Mouse (Mus musculus) CH12.LX (cell line): ENCODE measurements around the gene Tctn1. TPM values are rescaled to one million over a fixed set of nuclear protein-coding genes. Genes with fewer than 3 reads are reported as not detected.

ENCODE experiments used
- DNase-seq: peaks from one replicate; pipeline ENCODE4 v3.0.0-alpha.2; 2013; ENCODE audit errors: extremely low read depth
- H3K27ac ChIP-seq: 2 replicates; pipeline ENCODE4 v1.5.1; 2012; ENCODE audit warnings: low read depth, mild to moderate bottlenecking, control low read depth, moderate library complexity; ENCODE audit not compliant: insufficient read depth
- H3K27me3 ChIP-seq: replicated peaks from 2 replicates; pipeline ENCODE3; 2012; ENCODE audit warnings: inconsistent platforms
- H3K36me3 ChIP-seq, 2 experiments: replicated peaks in 1 of 2; 2 replicates each; pipeline versions ENCODE3 to v1.6.1; 2012; ENCODE audit warnings: inconsistent platforms in 1 of 2, low read length in 1 of 2, mild to moderate bottlenecking in 1 of 2, mixed read lengths in 1 of 2, moderate library complexity in 1 of 2; ENCODE audit not compliant: control insufficient read depth in 1 of 2, insufficient read depth in 1 of 2
- H3K4me1 ChIP-seq, 2 experiments: 2 replicates each; pipeline ENCODE4 v1.6.1; 2012; ENCODE audit warnings: inconsistent platforms in 1 of 2, moderate library complexity in 1 of 2; ENCODE audit not compliant: insufficient read depth in 2 of 2, control insufficient read depth in 1 of 2
- H3K4me2 ChIP-seq: 2 replicates; pipeline ENCODE4 v1.6.1; 2012; ENCODE audit warnings: low read depth, mild to moderate bottlenecking, control low read depth; ENCODE audit not compliant: poor library complexity, insufficient read depth, severe bottlenecking
- H3K4me3 ChIP-seq, 3 experiments: fragments of 150-350 bp in 1 of 3; sonication (generic) in 1 of 3; replicated peaks in 1 of 3; 2 replicates each; pipeline versions ENCODE3 to v1.5.1; 2011 to 2012; ENCODE audit warnings: low read depth in 2 of 3, low read length in 2 of 3, mild to moderate bottlenecking in 2 of 3, moderate library complexity in 2 of 3, control low read depth in 1 of 3, improper control_type of control experiment in 1 of 3, inconsistent platforms in 1 of 3, mixed read lengths in 1 of 3; ENCODE audit not compliant: poor library complexity in 1 of 3
- H3K79me2 ChIP-seq: replicated peaks from 2 replicates; pipeline ENCODE4 v1.6.1; 2012; ENCODE audit warnings: mild to moderate bottlenecking, moderate library complexity; ENCODE audit not compliant: control insufficient read depth, poor library complexity, insufficient read depth, severe bottlenecking; ENCODE audit errors: extremely low read depth
- H3K9ac ChIP-seq: 2 replicates; pipeline ENCODE4 v1.6.1; 2012; ENCODE audit warnings: low read depth, mild to moderate bottlenecking, control low read depth, moderate library complexity; ENCODE audit not compliant: insufficient read depth
- H3K9me3 ChIP-seq: replicated peaks from 2 replicates; pipeline ENCODE3; 2012; ENCODE audit warnings: low read length, inconsistent platforms, mixed read lengths
- BHLHE40 ChIP-seq: IDR thresholded peaks from 2 replicates; pipeline ENCODE4 v1.6.1; 2011; ENCODE audit warnings: mild to moderate bottlenecking, low read depth, low read length, improper control_type of control experiment
- CHD1 ChIP-seq: IDR thresholded peaks from 2 replicates; pipeline ENCODE4 v1.6.1; 2012; ENCODE audit warnings: low read depth, low read length, improper control_type of control experiment, inconsistent platforms
- CHD2 ChIP-seq: IDR thresholded peaks from 2 replicates; pipeline ENCODE4 v1.6.1; 2011; ENCODE audit warnings: low read length, improper control_type of control experiment
- CTCF ChIP-seq, 2 experiments: IDR thresholded peaks in 1 of 2; conservative IDR thresholded peaks in 1 of 2; 2 replicates each; pipeline ENCODE4 v1.5.1; 2011 to 2012; ENCODE audit warnings: low read depth in 2 of 2, low read length in 2 of 2, improper control_type of control experiment in 1 of 2, inconsistent platforms in 1 of 2, mild to moderate bottlenecking in 1 of 2, moderate library complexity in 1 of 2
- E2F4 ChIP-seq: IDR thresholded peaks from 2 replicates; pipeline ENCODE4 v1.6.1; 2011; ENCODE audit warnings: low read depth, low read length, improper control_type of control experiment; ENCODE audit not compliant: insufficient replicate concordance
- GABPA ChIP-seq: IDR thresholded peaks from 2 replicates; pipeline ENCODE4 v1.6.1; 2012; ENCODE audit warnings: low read depth, low read length, improper control_type of control experiment, inconsistent platforms; ENCODE audit not compliant: insufficient replicate concordance
- IRF4 ChIP-seq: IDR thresholded peaks from 2 replicates; pipeline ENCODE4 v1.6.1; 2014; ENCODE audit warnings: low read depth, mild to moderate bottlenecking, inconsistent platforms, low read length, improper control_type of control experiment
- JUND ChIP-seq: conservative IDR thresholded peaks from 2 replicates; pipeline ENCODE4 v1.6.1; 2011; ENCODE audit warnings: low read depth, low read length, improper control_type of control experiment
- MAX ChIP-seq: IDR thresholded peaks from 2 replicates; pipeline ENCODE4 v1.6.1; 2011; ENCODE audit warnings: low read length, improper control_type of control experiment
- MAZ ChIP-seq: IDR thresholded peaks from 2 replicates; pipeline ENCODE4 v1.6.1; 2012; ENCODE audit warnings: low read depth, mild to moderate bottlenecking, inconsistent platforms, low read length, improper control_type of control experiment, moderate library complexity
- RAD21 ChIP-seq: IDR thresholded peaks from 2 replicates; pipeline ENCODE4 v1.6.1; 2011; ENCODE audit warnings: low read depth, mild to moderate bottlenecking, low read length, improper control_type of control experiment, moderate library complexity
- RCOR1 ChIP-seq: conservative IDR thresholded peaks from 2 replicates; pipeline ENCODE4 v1.6.1; 2012; ENCODE audit warnings: low read depth, mild to moderate bottlenecking, inconsistent platforms, low read length, improper control_type of control experiment
- SIN3A ChIP-seq: IDR thresholded peaks from 2 replicates; pipeline ENCODE4 v1.6.1; 2012; ENCODE audit warnings: low read length, improper control_type of control experiment, inconsistent platforms
- SMC3 ChIP-seq: IDR thresholded peaks from 2 replicates; pipeline ENCODE4 v1.6.1; 2011; ENCODE audit warnings: low read depth, low read length, improper control_type of control experiment
- TCF12 ChIP-seq: IDR thresholded peaks from 2 replicates; pipeline ENCODE4 v1.6.1; 2014; ENCODE audit warnings: low read depth, mild to moderate bottlenecking, inconsistent platforms, low read length, improper control_type of control experiment
- UBTF ChIP-seq: IDR thresholded peaks from 2 replicates; pipeline ENCODE4 v1.6.1; 2012; ENCODE audit warnings: low read depth, mild to moderate bottlenecking, inconsistent platforms, low read length, improper control_type of control experiment, moderate library complexity
- USF2 ChIP-seq: conservative IDR thresholded peaks from 2 replicates; pipeline ENCODE4 v1.6.1; 2011; ENCODE audit warnings: low read depth, low read length, improper control_type of control experiment
- dilution Hi-C: fragments of 300-500 bp; cut with MboI; formaldehyde crosslinking; loops from 2 replicates; pipeline ENCODE4 v1.14.3; 2020; ENCODE audit warnings: low sequenced_read_pairs; ENCODE audit not compliant: extremely low pct_unique_long_range_greater_than_20kb, extremely low pct_ligation_motif_present
- in situ Hi-C: fragments of 300-500 bp; cut with MboI; formaldehyde crosslinking; loops from 3 replicates; pipeline ENCODE4 v1.14.3; 2019; ENCODE audit warnings: low sequenced_read_pairs, low pct_ligation_motif_present, low pct_unique_long_range_greater_than_20kb, mixed read lengths
- polyA plus RNA-seq: library from polyadenylated mRNA; unstranded; fragments of >175 nt; gene quantifications from 2 replicates; pipeline ENCODE4 v1.2.1, GENCODE M21; 2012; ENCODE audit warnings: low read depth; ENCODE audit not compliant: insufficient read length
- total RNA-seq, 2 experiments: library from RNA; depleted of rRNA; stranded (reverse); fragments of 300-350 nt in 1 of 2; fragments of >200 nt in 1 of 2; gene quantifications; 2 replicates each; pipeline ENCODE4 v1.2.3; 2012 to 2014

The Tctn1 gene
- total and polyA plus RNA-seq, 3 experiments, result 2.9 to 8.8 (median 3.7) TPM

- Histone ChIP-seq H3K4me3 (peak overlapping the region; percentile 87 to 96 (median 95)), H3K9ac (peak overlapping the region; percentile 80), H3K9me3 (no peaks in the 10 kb centered on the region), H3K4me1 (peaks cover 17 to 40% of the 10 kb centered on the region in 2 experiments), H3K36me3 (peaks cover 0 to 32% of the 10 kb centered on the region in 2 experiments), H3K27ac (no peak overlapping the region), H3K79me2 (peaks cover 62% of the 10 kb centered on the region), H3K4me2 (peak overlapping the region; percentile 76), H3K27me3 (no peaks in the 10 kb centered on the region)
- dilution Hi-C loops (no loop called here), in situ Hi-C loops (no loop called here)
- TF ChIP-seq IRF4 (peak; percentile 43; the same call in 1 of the 2 replicates), SIN3A (0 out of 2 replicates have a peak, but pooled peaks have one; percentile 31), RCOR1 (no peak)
- no peak for DNase-seq
These were observed 21.5 kb upstream of the Tctn1 start for GRCm38 (mm10) chr5:122285767-122286150.

- dilution Hi-C loops, result no loop called here
These were observed 20.9 kb upstream of the Tctn1 start for GRCm38 (mm10) chr5:122285029-122285766.

More at GRCm38 (mm10) chr5:122285029-122285766, 20.9 kb upstream of the Tctn1 start:
- H3K4me1 ChIP-seq, result peaks cover 17 to 40% of the 10 kb centered on the region in 2 experiments
- H3K79me2 ChIP-seq, result peaks cover 57% of the 10 kb centered on the region
- peaks cover 0 to 29% of the 10 kb centered on the region in 2 experiments for H3K36me3 ChIP-seq
- peak overlapping the region; percentile 87 to 96 (median 95) for H3K4me3 ChIP-seq
- TF ChIP-seq E2F4 (no peak), TCF12 (peak; percentile 26; the same call in 1 of the 2 replicates), UBTF (no peak; the same call in 1 of the 2 replicates), BHLHE40 (peak; percentile 33; the same call in 1 of the 2 replicates), CTCF (conservative IDR thresholded peaks at IDR 0.05 in 1 of 2, IDR thresholded peaks at IDR 0.05 in 1 of 2; ENCODE audit: low read depth in 2 of 2, low read length in 2 of 2) (peak in 1 of 2 experiments; percentile 34; a peak in 2 of 4 replicates), JUND (no peak), MAZ (no peak), USF2 (no peak), SMC3 (peak; percentile 11), CHD2 (no peak), CHD1 (no peak; the same call in 1 of the 2 replicates), GABPA (no peak), RAD21 (no peak), MAX (peak; percentile 33; the same call in 1 of the 2 replicates)
- H3K9ac ChIP-seq, result peak overlapping the region; percentile 80
- in situ Hi-C loops, result no loop called here
- H3K4me2 ChIP-seq, result peak overlapping the region; percentile 76
- no peaks in the 10 kb centered on the region for H3K27me3 ChIP-seq
- H3K9me3 ChIP-seq, result no peaks in the 10 kb centered on the region
- H3K27ac ChIP-seq, result peak overlapping the region; percentile 5
- DNase-seq, result no peak
